Mouse (Mus musculus) CH12.LX (cell line): ENCODE measurements at regions not wholly inside any gene's neighbourhood (a gene's known extent, or its start where the extent isn't known, plus 50 kb on each side); places are given as distances from the start of the nearest gene placed in this dataset.

Experiments
- CTCF ChIP-seq, 2 experiments: IDR thresholded peaks in 1 of 2; conservative IDR thresholded peaks in 1 of 2; 2 replicates each; pipeline ENCODE4 v1.5.1; 2011 to 2012; ENCODE audit warnings: low read depth in 2 of 2, low read length in 2 of 2, improper control_type of control experiment in 1 of 2, inconsistent platforms in 1 of 2, mild to moderate bottlenecking in 1 of 2, moderate library complexity in 1 of 2
- E2F4 ChIP-seq: IDR thresholded peaks from 2 replicates; pipeline ENCODE4 v1.6.1; 2011; ENCODE audit warnings: low read depth, low read length, improper control_type of control experiment; ENCODE audit not compliant: insufficient replicate concordance
- IRF4 ChIP-seq: IDR thresholded peaks from 2 replicates; pipeline ENCODE4 v1.6.1; 2014; ENCODE audit warnings: low read depth, mild to moderate bottlenecking, inconsistent platforms, low read length, improper control_type of control experiment
- MAX ChIP-seq: IDR thresholded peaks from 2 replicates; pipeline ENCODE4 v1.6.1; 2011; ENCODE audit warnings: low read length, improper control_type of control experiment
- NRF1 ChIP-seq: IDR thresholded peaks from 2 replicates; pipeline ENCODE4 v1.6.1; 2014; ENCODE audit warnings: low read depth, mild to moderate bottlenecking, inconsistent platforms, low read length, improper control_type of control experiment, moderate library complexity
- POLR2A ChIP-seq: IDR thresholded peaks from 2 replicates; pipeline ENCODE4 v1.6.1; 2011; ENCODE audit warnings: low read depth, mild to moderate bottlenecking, improper control_type of control experiment, low read length
- TBP ChIP-seq: conservative IDR thresholded peaks from 2 replicates; pipeline ENCODE4 v1.6.1; 2011; ENCODE audit warnings: low read depth, low read length, improper control_type of control experiment
- ZC3H11A ChIP-seq: IDR thresholded peaks from 2 replicates; pipeline ENCODE4 v1.6.1; 2012; ENCODE audit warnings: low read depth, mild to moderate bottlenecking, inconsistent platforms, low read length, improper control_type of control experiment

DNA sequence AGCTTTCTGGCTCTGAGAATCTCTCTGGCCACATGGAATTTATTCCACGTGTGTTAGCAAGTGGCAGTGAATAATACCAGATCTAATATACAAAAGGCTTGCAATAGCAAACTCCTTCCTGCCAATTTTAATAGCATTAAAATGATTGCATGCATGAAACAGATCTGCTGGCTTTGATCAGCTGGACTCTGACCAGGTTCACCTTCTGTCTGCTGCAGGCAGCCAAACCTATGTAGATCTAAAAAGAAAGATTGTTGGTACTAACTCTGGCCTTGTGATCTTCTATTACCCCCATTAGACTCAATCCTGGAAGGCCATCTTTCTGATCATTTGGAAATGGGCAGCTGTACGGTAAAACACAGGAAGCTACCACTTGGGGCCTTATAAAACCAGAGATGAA is 114.8 kb downstream of the Dio2 start:
- TF ChIP-seq CTCF (conservative IDR thresholded peaks at IDR 0.05 in 1 of 2, IDR thresholded peaks at IDR 0.05 in 1 of 2; ENCODE audit: low read depth in 2 of 2, low read length in 2 of 2) (no peak), E2F4 (no peak), NRF1 (no peak), ZC3H11A (no peak), MAX (no peak), IRF4 (no peak), POLR2A (no peak), TBP (no peak)
